Mouse (Mus musculus): Measurements from ENCODE around the gene Sri.

Sri gene

GRCm38 (mm10) chr5:8116561-8117168 is 70.8 kb downstream of the Sri start:
- DNase-seq, result no peak
